Mouse (Mus musculus) megakaryocyte, adult 5-6 weeks (primary cell): ENCODE results near the gene Ckb. TPM values are rescaled to one million over a fixed set of nuclear protein-coding genes. Genes with fewer than 3 reads are reported as not detected.
"Not testable (repeated sequence)": the region's sequence is repeated elsewhere in the genome, so short reads cannot be mapped to it uniquely, and the experiment has no call there.

Experiments used
- ATAC-seq: 2 replicates; pipeline ENCODE4 v1.8.0; 2016; ENCODE audit warnings: mild to moderate bottlenecking, inconsistent platforms; ENCODE audit not compliant: poor library complexity, severe bottlenecking
- total RNA-seq, 2 experiments: library from RNA; stranded (forward) in 1 of 2; stranded (reverse) in 1 of 2; fragments of 153-499, 151-499 nt in 1 of 2; fragments of 221-1000, 200-1000 nt in 1 of 2; gene quantifications; 2 replicates each; pipeline versions ENCODE4 v1.2.3 to v1.2.4; 2015 to 2017

The Ckb gene
- total RNA-seq, 2 experiments from 2014 or later: 9.7 to 22.0 TPM

- peak; percentile 23; the same call in 1 of the 2 replicates for ATAC-seq
These were observed 1.7 kb downstream of the Ckb start for GRCm38 (mm10) chr12:111670371-111670971.

- no peak for ATAC-seq
These were observed 2.2 kb downstream of the Ckb start for GRCm38 (mm10) chr12:111669961-111670360.

- ATAC-seq: no peak
These were observed 2.9 kb downstream of the Ckb start for GRCm38 (mm10) chr12:111669000-111669788.

GRCm38 (mm10) chr12:111668457-111668912 is 3.7 kb downstream of the Ckb start:
- peak; percentile 73 for ATAC-seq

GRCm38 (mm10) chr12:111667421-111667820 is 4.7 kb downstream of the Ckb start:
- ATAC-seq: no peak

- ATAC-seq: no peak
These were observed 5.8 kb downstream of the Ckb start for GRCm38 (mm10) chr12:111666380-111666779.

- ATAC-seq: no peak
These were observed 6.9 kb downstream of the Ckb start for GRCm38 (mm10) chr12:111665041-111665880.

- ATAC-seq: no peak
These were observed 7.9 kb downstream of the Ckb start for GRCm38 (mm10) chr12:111664144-111664634.

GRCm38 (mm10) chr12:111663228-111664143 is 8.7 kb downstream of the Ckb start:
- ATAC-seq: no peak

GRCm38 (mm10) chr12:111661554-111661953 is 10.6 kb downstream of the Ckb start:
- not testable (repeated sequence) for ATAC-seq

- no peak for ATAC-seq
These were observed 11.5 kb downstream of the Ckb start for GRCm38 (mm10) chr12:111660628-111661027.

GRCm38 (mm10) chr12:111659331-111659730 is 12.8 kb downstream of the Ckb start:
- ATAC-seq: no peak

- ATAC-seq: no peak
These were observed 16.4 kb downstream of the Ckb start for GRCm38 (mm10) chr12:111655695-111656094.

- peak; percentile 93 for ATAC-seq
These were observed 18.7 kb downstream of the Ckb start for GRCm38 (mm10) chr12:111653434-111653833.

- no peak for ATAC-seq
These were observed 19.2 kb downstream of the Ckb start for GRCm38 (mm10) chr12:111652953-111653352.

- ATAC-seq: peak; percentile 86
These were observed 24.0 kb downstream of the Ckb start for GRCm38 (mm10) chr12:111648061-111648645.
